Mouse (Mus musculus): ENCODE measurements around the gene Cisd2. TPM values are rescaled to one million over a fixed set of nuclear protein-coding genes. Genes with fewer than 3 reads are reported as not detected.

Gene Cisd2
- total and polyA plus RNA-seq, 2 experiments from 2014 or later, result 21.2 to 46.2 TPM

DNA sequence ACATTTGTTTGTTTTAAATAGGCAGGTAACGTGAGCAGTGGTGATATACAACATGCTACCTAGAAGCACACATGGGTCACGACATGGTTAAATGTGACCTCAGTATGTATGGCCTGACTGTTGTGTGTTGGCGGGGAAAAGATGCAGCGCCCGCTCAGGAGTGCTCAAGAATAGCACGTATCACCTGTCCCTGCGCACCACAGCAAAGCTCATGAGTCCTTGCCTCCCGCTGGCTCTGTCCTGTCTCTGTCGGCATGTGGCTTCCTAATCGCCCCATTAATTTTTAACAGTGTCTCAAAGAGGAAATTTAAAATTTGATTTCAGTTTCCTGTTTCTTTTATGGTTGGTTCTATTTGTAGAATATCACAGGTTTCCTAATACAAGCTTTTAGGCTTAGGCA lies 46.3 kb downstream of the Cisd2 start:
- 84% methylated on average over 10 of the region's 10 CpGs for WGBS
- H3K4me2 ChIP-seq (ENCODE audit: low read depth, low read length), result no peak overlapping the region
- H3K9ac ChIP-seq (replicated peaks; ENCODE audit: low read length), result no peak overlapping the region
- no peak overlapping the region for H3K4me3 ChIP-seq (ENCODE audit: low read length)
- no peaks in the 10 kb centered on the region for H3K27me3 ChIP-seq (ENCODE audit: insufficient read depth, low read length)
- TF ChIP-seq CTCF (IDR thresholded peaks at IDR 0.05; ENCODE audit: low read depth), result no peak
- ATAC-seq (no peak), DNase-seq (ENCODE audit: low spot score) (no peak)
- no peak overlapping the region for H3K27ac ChIP-seq
- no peaks in the 10 kb centered on the region for H3K4me1 ChIP-seq (ENCODE audit: insufficient read depth, low read length)
- H3K9me3 ChIP-seq (ENCODE audit: low read length), result no peaks in the 10 kb centered on the region
- H3K36me3 ChIP-seq (ENCODE audit: insufficient read depth, low read length), result no peaks in the 10 kb centered on the region

DNA sequence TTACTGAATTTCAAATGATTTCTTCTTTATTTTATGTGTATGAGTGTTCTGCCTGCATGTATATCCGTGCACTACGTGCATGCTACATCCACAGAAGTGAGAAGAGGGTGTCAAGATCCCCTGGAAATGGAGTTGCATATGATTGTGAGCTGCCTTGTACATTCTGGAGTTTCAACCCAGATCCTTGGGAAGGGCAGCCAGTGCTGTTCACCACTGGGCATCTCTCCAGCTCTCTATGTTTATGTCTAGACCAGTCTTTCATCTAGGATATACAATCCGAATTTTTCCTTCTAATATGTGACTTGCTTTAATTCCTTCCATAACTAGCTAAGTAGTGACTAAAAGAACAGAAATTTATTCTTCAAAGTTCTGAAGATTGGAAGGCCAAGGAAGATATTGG lies 47.9 kb downstream of the Cisd2 start:
- TF ChIP-seq CTCF (IDR thresholded peaks at IDR 0.05; ENCODE audit: low read depth), result no peak
- 84% methylated on average over 3 of the region's 3 CpGs for WGBS
- no peak for ATAC-seq
- Histone ChIP-seq H3K4me1 (ENCODE audit: insufficient read depth, low read length) (no peaks in the 10 kb centered on the region), H3K36me3 (ENCODE audit: insufficient read depth, low read length) (no peaks in the 10 kb centered on the region), H3K4me3 (ENCODE audit: low read length) (no peak overlapping the region), H3K4me2 (ENCODE audit: low read depth, low read length) (no peak overlapping the region), H3K9ac (replicated peaks; ENCODE audit: low read length) (no peak overlapping the region), H3K9me3 (ENCODE audit: low read length) (no peaks in the 10 kb centered on the region), H3K27me3 (ENCODE audit: insufficient read depth, low read length) (no peaks in the 10 kb centered on the region), H3K27ac (no peak overlapping the region)
- DNase-seq (ENCODE audit: low spot score), result no peak

GRCm38 (mm10) chr3:135357394-135357793 lies 66.3 kb downstream of the Cisd2 start:
- H3K9ac ChIP-seq (replicated peaks; ENCODE audit: low read length), result no peak overlapping the region
- H3K4me3 ChIP-seq (ENCODE audit: low read length), result no peak overlapping the region
- WGBS, result 91% methylated on average over 4 of the region's 4 CpGs
- H3K9me3 ChIP-seq (ENCODE audit: low read length), result no peaks in the 10 kb centered on the region
- H3K27ac ChIP-seq, result no peak overlapping the region
- no peak overlapping the region for H3K4me2 ChIP-seq (ENCODE audit: low read depth, low read length)
- H3K36me3 ChIP-seq (ENCODE audit: insufficient read depth, low read length), result no peaks in the 10 kb centered on the region
- no peak for ATAC-seq
- H3K4me1 ChIP-seq (ENCODE audit: insufficient read depth, low read length), result no peaks in the 10 kb centered on the region
- no peaks in the 10 kb centered on the region for H3K27me3 ChIP-seq (ENCODE audit: insufficient read depth, low read length)
- TF ChIP-seq CTCF (IDR thresholded peaks at IDR 0.05; ENCODE audit: low read depth), result no peak
- DNase-seq (ENCODE audit: low spot score), result no peak

Other genes starting within 250 kb of the Cisd2 start
- 3.6 and 7.1 TPM in 2 replicates for gene Cenpe, start 211.4 kb downstream of the Cisd2 start, total RNA-seq (2014; rRNA removed)
- gene Cenpe, start 211.4 kb downstream of the Cisd2 start, polyA plus RNA-seq (2015; fragmentation: Nextera tagmentation; extraction: Ambion mirVana), result 3.9 and 4.5 TPM in 2 replicates
- gene Bdh2, start 142.7 kb downstream of the Cisd2 start, total RNA-seq (2014; rRNA removed), result 3.1 and 4.0 TPM in 2 replicates
- gene Bdh2, start 142.7 kb downstream of the Cisd2 start, polyA plus RNA-seq (2015; fragmentation: Nextera tagmentation; extraction: Ambion mirVana), result 7.2 and 8.3 TPM in 2 replicates
- gene Slc9b2, start 116.2 kb downstream of the Cisd2 start, total RNA-seq (2014; rRNA removed), result 0.50 and 3.0 TPM in 2 replicates
- 1.9 and 2.3 TPM in 2 replicates for gene Slc9b2, start 116.2 kb downstream of the Cisd2 start, polyA plus RNA-seq (2015; fragmentation: Nextera tagmentation; extraction: Ambion mirVana)
- gene Slc9b1, start 75.9 kb downstream of the Cisd2 start, total RNA-seq (2014; rRNA removed), result not detected in 2 replicates
- 0.33 TPM in 1 of 2 replicates, not detected in the other for gene Slc9b1, start 75.9 kb downstream of the Cisd2 start, polyA plus RNA-seq (2015; fragmentation: Nextera tagmentation; extraction: Ambion mirVana)
- gene Ube2d3, start 14.2 kb upstream of the Cisd2 start, total RNA-seq (2014; rRNA removed), result 581 and 632 TPM in 2 replicates
- 321 and 336 TPM in 2 replicates for gene Ube2d3, start 14.2 kb upstream of the Cisd2 start, polyA plus RNA-seq (2015; fragmentation: Nextera tagmentation; extraction: Ambion mirVana)
- 10.2 and 10.7 TPM in 2 replicates for gene Manba, start 61.7 kb upstream of the Cisd2 start, total RNA-seq (2014; rRNA removed)
- 7.0 and 7.7 TPM in 2 replicates for gene Manba, start 61.7 kb upstream of the Cisd2 start, polyA plus RNA-seq (2015; fragmentation: Nextera tagmentation; extraction: Ambion mirVana)

All from hindbrain, postnatal 0 days (tissue).